Mouse (Mus musculus) CH12.LX (cell line): Measurements from ENCODE around the gene Tedc1. TPM values are rescaled to one million over a fixed set of nuclear protein-coding genes. Genes with fewer than 3 reads are reported as not detected.

Source experiments
- DNase-seq: peaks from one replicate; pipeline ENCODE4 v3.0.0-alpha.2; 2013; ENCODE audit errors: extremely low read depth
- H3K27ac ChIP-seq: 2 replicates; pipeline ENCODE4 v1.5.1; 2012; ENCODE audit warnings: low read depth, mild to moderate bottlenecking, control low read depth, moderate library complexity; ENCODE audit not compliant: insufficient read depth
- H3K27me3 ChIP-seq: replicated peaks from 2 replicates; pipeline ENCODE3; 2012; ENCODE audit warnings: inconsistent platforms
- H3K36me3 ChIP-seq, 2 experiments: replicated peaks in 1 of 2; 2 replicates each; pipeline versions ENCODE3 to v1.6.1; 2012; ENCODE audit warnings: inconsistent platforms in 1 of 2, low read length in 1 of 2, mild to moderate bottlenecking in 1 of 2, mixed read lengths in 1 of 2, moderate library complexity in 1 of 2; ENCODE audit not compliant: control insufficient read depth in 1 of 2, insufficient read depth in 1 of 2
- H3K4me1 ChIP-seq, 2 experiments: 2 replicates each; pipeline ENCODE4 v1.6.1; 2012; ENCODE audit warnings: inconsistent platforms in 1 of 2, moderate library complexity in 1 of 2; ENCODE audit not compliant: insufficient read depth in 2 of 2, control insufficient read depth in 1 of 2
- H3K4me2 ChIP-seq: 2 replicates; pipeline ENCODE4 v1.6.1; 2012; ENCODE audit warnings: low read depth, mild to moderate bottlenecking, control low read depth; ENCODE audit not compliant: poor library complexity, insufficient read depth, severe bottlenecking
- H3K4me3 ChIP-seq, 3 experiments: fragments of 150-350 bp in 1 of 3; sonication (generic) in 1 of 3; replicated peaks in 1 of 3; 2 replicates each; pipeline versions ENCODE3 to v1.5.1; 2011 to 2012; ENCODE audit warnings: low read depth in 2 of 3, low read length in 2 of 3, mild to moderate bottlenecking in 2 of 3, moderate library complexity in 2 of 3, control low read depth in 1 of 3, improper control_type of control experiment in 1 of 3, inconsistent platforms in 1 of 3, mixed read lengths in 1 of 3; ENCODE audit not compliant: poor library complexity in 1 of 3
- H3K79me2 ChIP-seq: replicated peaks from 2 replicates; pipeline ENCODE4 v1.6.1; 2012; ENCODE audit warnings: mild to moderate bottlenecking, moderate library complexity; ENCODE audit not compliant: control insufficient read depth, poor library complexity, insufficient read depth, severe bottlenecking; ENCODE audit errors: extremely low read depth
- H3K9ac ChIP-seq: 2 replicates; pipeline ENCODE4 v1.6.1; 2012; ENCODE audit warnings: low read depth, mild to moderate bottlenecking, control low read depth, moderate library complexity; ENCODE audit not compliant: insufficient read depth
- H3K9me3 ChIP-seq: replicated peaks from 2 replicates; pipeline ENCODE3; 2012; ENCODE audit warnings: low read length, inconsistent platforms, mixed read lengths
- BHLHE40 ChIP-seq: IDR thresholded peaks from 2 replicates; pipeline ENCODE4 v1.6.1; 2011; ENCODE audit warnings: mild to moderate bottlenecking, low read depth, low read length, improper control_type of control experiment
- CHD1 ChIP-seq: IDR thresholded peaks from 2 replicates; pipeline ENCODE4 v1.6.1; 2012; ENCODE audit warnings: low read depth, low read length, improper control_type of control experiment, inconsistent platforms
- CHD2 ChIP-seq: IDR thresholded peaks from 2 replicates; pipeline ENCODE4 v1.6.1; 2011; ENCODE audit warnings: low read length, improper control_type of control experiment
- CTCF ChIP-seq, 2 experiments: IDR thresholded peaks in 1 of 2; conservative IDR thresholded peaks in 1 of 2; 2 replicates each; pipeline ENCODE4 v1.5.1; 2011 to 2012; ENCODE audit warnings: low read depth in 2 of 2, low read length in 2 of 2, improper control_type of control experiment in 1 of 2, inconsistent platforms in 1 of 2, mild to moderate bottlenecking in 1 of 2, moderate library complexity in 1 of 2
- E2F4 ChIP-seq: IDR thresholded peaks from 2 replicates; pipeline ENCODE4 v1.6.1; 2011; ENCODE audit warnings: low read depth, low read length, improper control_type of control experiment; ENCODE audit not compliant: insufficient replicate concordance
- ELF1 ChIP-seq: IDR thresholded peaks from 2 replicates; pipeline ENCODE4 v1.6.1; 2014; ENCODE audit warnings: low read depth, mild to moderate bottlenecking, inconsistent platforms, low read length, improper control_type of control experiment
- EP300 ChIP-seq: IDR thresholded peaks from 2 replicates; pipeline ENCODE4 v1.6.1; 2011; ENCODE audit warnings: low read length, improper control_type of control experiment
- ETS1 ChIP-seq: conservative IDR thresholded peaks from 2 replicates; pipeline ENCODE4 v1.6.1; 2012; ENCODE audit warnings: low read depth, mild to moderate bottlenecking, inconsistent platforms, low read length, improper control_type of control experiment, moderate library complexity
- IRF4 ChIP-seq: IDR thresholded peaks from 2 replicates; pipeline ENCODE4 v1.6.1; 2014; ENCODE audit warnings: low read depth, mild to moderate bottlenecking, inconsistent platforms, low read length, improper control_type of control experiment
- JUN ChIP-seq: IDR thresholded peaks from 2 replicates; pipeline ENCODE4 v1.6.1; 2011; ENCODE audit warnings: low read depth, mild to moderate bottlenecking, low read length, improper control_type of control experiment, moderate library complexity; ENCODE audit not compliant: insufficient read depth
- JUND ChIP-seq: conservative IDR thresholded peaks from 2 replicates; pipeline ENCODE4 v1.6.1; 2011; ENCODE audit warnings: low read depth, low read length, improper control_type of control experiment
- KAT2A ChIP-seq: IDR thresholded peaks from 2 replicates; pipeline ENCODE4 v1.6.1; 2012; ENCODE audit warnings: low read length, improper control_type of control experiment, inconsistent platforms; ENCODE audit not compliant: insufficient replicate concordance
- MAFK ChIP-seq: IDR thresholded peaks from 2 replicates; pipeline ENCODE4 v1.6.1; 2011; ENCODE audit warnings: low read length, improper control_type of control experiment; ENCODE audit not compliant: insufficient replicate concordance
- MAX ChIP-seq: IDR thresholded peaks from 2 replicates; pipeline ENCODE4 v1.6.1; 2011; ENCODE audit warnings: low read length, improper control_type of control experiment
- MAZ ChIP-seq: IDR thresholded peaks from 2 replicates; pipeline ENCODE4 v1.6.1; 2012; ENCODE audit warnings: low read depth, mild to moderate bottlenecking, inconsistent platforms, low read length, improper control_type of control experiment, moderate library complexity
- MXI1 ChIP-seq: IDR thresholded peaks from 2 replicates; pipeline ENCODE4 v1.6.1; 2011; ENCODE audit warnings: mild to moderate bottlenecking, low read depth, low read length, improper control_type of control experiment
- NELFE ChIP-seq: IDR thresholded peaks from 2 replicates; pipeline ENCODE4 v1.6.1; 2011; ENCODE audit warnings: low read depth, low read length, improper control_type of control experiment
- NRF1 ChIP-seq: IDR thresholded peaks from 2 replicates; pipeline ENCODE4 v1.6.1; 2014; ENCODE audit warnings: low read depth, mild to moderate bottlenecking, inconsistent platforms, low read length, improper control_type of control experiment, moderate library complexity
- PAX5 ChIP-seq: IDR thresholded peaks from 2 replicates; pipeline ENCODE4 v1.6.1; 2012; ENCODE audit warnings: low read length, inconsistent platforms, mixed read lengths
- POLR2A ChIP-seq: IDR thresholded peaks from 2 replicates; pipeline ENCODE4 v1.6.1; 2011; ENCODE audit warnings: low read depth, mild to moderate bottlenecking, improper control_type of control experiment, low read length
- POLR2AphosphoS2 ChIP-seq: IDR thresholded peaks from 2 replicates; pipeline ENCODE4 v1.6.1; 2011; ENCODE audit warnings: low read depth, low read length, improper control_type of control experiment
- RAD21 ChIP-seq: IDR thresholded peaks from 2 replicates; pipeline ENCODE4 v1.6.1; 2011; ENCODE audit warnings: low read depth, mild to moderate bottlenecking, low read length, improper control_type of control experiment, moderate library complexity
- RCOR1 ChIP-seq: conservative IDR thresholded peaks from 2 replicates; pipeline ENCODE4 v1.6.1; 2012; ENCODE audit warnings: low read depth, mild to moderate bottlenecking, inconsistent platforms, low read length, improper control_type of control experiment
- SIN3A ChIP-seq: IDR thresholded peaks from 2 replicates; pipeline ENCODE4 v1.6.1; 2012; ENCODE audit warnings: low read length, improper control_type of control experiment, inconsistent platforms
- SMC3 ChIP-seq: IDR thresholded peaks from 2 replicates; pipeline ENCODE4 v1.6.1; 2011; ENCODE audit warnings: low read depth, low read length, improper control_type of control experiment
- TBP ChIP-seq: conservative IDR thresholded peaks from 2 replicates; pipeline ENCODE4 v1.6.1; 2011; ENCODE audit warnings: low read depth, low read length, improper control_type of control experiment
- TCF12 ChIP-seq: IDR thresholded peaks from 2 replicates; pipeline ENCODE4 v1.6.1; 2014; ENCODE audit warnings: low read depth, mild to moderate bottlenecking, inconsistent platforms, low read length, improper control_type of control experiment
- USF2 ChIP-seq: conservative IDR thresholded peaks from 2 replicates; pipeline ENCODE4 v1.6.1; 2011; ENCODE audit warnings: low read depth, low read length, improper control_type of control experiment
- ZKSCAN1 ChIP-seq: IDR thresholded peaks from 2 replicates; pipeline ENCODE4 v1.6.1; 2012; ENCODE audit warnings: low read depth, inconsistent platforms, low read length, improper control_type of control experiment, borderline replicate concordance
- ZMIZ1 ChIP-seq: IDR thresholded peaks from 2 replicates; pipeline ENCODE4 v1.6.1; 2012; ENCODE audit warnings: low read depth, mild to moderate bottlenecking, inconsistent platforms, low read length, improper control_type of control experiment
- dilution Hi-C: fragments of 300-500 bp; cut with MboI; formaldehyde crosslinking; loops from 2 replicates; pipeline ENCODE4 v1.14.3; 2020; ENCODE audit warnings: low sequenced_read_pairs; ENCODE audit not compliant: extremely low pct_unique_long_range_greater_than_20kb, extremely low pct_ligation_motif_present
- in situ Hi-C: fragments of 300-500 bp; cut with MboI; formaldehyde crosslinking; loops from 3 replicates; pipeline ENCODE4 v1.14.3; 2019; ENCODE audit warnings: low sequenced_read_pairs, low pct_ligation_motif_present, low pct_unique_long_range_greater_than_20kb, mixed read lengths
- polyA plus RNA-seq: library from polyadenylated mRNA; unstranded; fragments of >175 nt; gene quantifications from 2 replicates; pipeline ENCODE4 v1.2.1, GENCODE M21; 2012; ENCODE audit warnings: low read depth; ENCODE audit not compliant: insufficient read length
- total RNA-seq, 2 experiments: library from RNA; depleted of rRNA; stranded (reverse); fragments of 300-350 nt in 1 of 2; fragments of >200 nt in 1 of 2; gene quantifications; 2 replicates each; pipeline ENCODE4 v1.2.3; 2012 to 2014

Tedc1 gene
- total and polyA plus RNA-seq, 3 experiments: 6.4 to 14.0 (median 9.0) TPM

- Histone ChIP-seq H3K4me2 (no peak overlapping the region), H3K4me3 (no peak overlapping the region)
- in situ Hi-C loops: no loop called here
- TF ChIP-seq ZKSCAN1 (no peak), IRF4 (no peak), CTCF (conservative IDR thresholded peaks at IDR 0.05 in 1 of 2, IDR thresholded peaks at IDR 0.05 in 1 of 2; ENCODE audit: low read depth in 2 of 2, low read length in 2 of 2) (no peak), JUN (no peak), ZMIZ1 (no peak), EP300 (no peak), JUND (no peak), MXI1 (no peak), USF2 (no peak), MAZ (no peak), ETS1 (no peak), POLR2AphosphoS2 (no peak), E2F4 (no peak), POLR2A (no peak), RAD21 (no peak), CHD2 (no peak), TCF12 (no peak), ELF1 (no peak), RCOR1 (no peak), MAX (no peak)
- TF ChIP-seq, all 38 proteins: peak for 0
- H3K9ac ChIP-seq: no peak overlapping the region
- H3K79me2 ChIP-seq: no peaks in the 10 kb centered on the region
- DNase-seq: no peak
- peaks cover 66 to 91% of the 10 kb centered on the region in 2 experiments for H3K36me3 ChIP-seq
- no peaks in the 10 kb centered on the region for H3K27me3 ChIP-seq
- peaks cover 23% of the 10 kb centered on the region for H3K9me3 ChIP-seq
- H3K27ac ChIP-seq: no peak overlapping the region
- dilution Hi-C loops: no loop called here
- H3K4me1 ChIP-seq: peaks cover 0 to 7% of the 10 kb centered on the region in 2 experiments; a peak in 1 of 4 replicates
These were observed 19.7 kb upstream of the Tedc1 start for GRCm38 (mm10) chr12:113136492-113137020.

DNA sequence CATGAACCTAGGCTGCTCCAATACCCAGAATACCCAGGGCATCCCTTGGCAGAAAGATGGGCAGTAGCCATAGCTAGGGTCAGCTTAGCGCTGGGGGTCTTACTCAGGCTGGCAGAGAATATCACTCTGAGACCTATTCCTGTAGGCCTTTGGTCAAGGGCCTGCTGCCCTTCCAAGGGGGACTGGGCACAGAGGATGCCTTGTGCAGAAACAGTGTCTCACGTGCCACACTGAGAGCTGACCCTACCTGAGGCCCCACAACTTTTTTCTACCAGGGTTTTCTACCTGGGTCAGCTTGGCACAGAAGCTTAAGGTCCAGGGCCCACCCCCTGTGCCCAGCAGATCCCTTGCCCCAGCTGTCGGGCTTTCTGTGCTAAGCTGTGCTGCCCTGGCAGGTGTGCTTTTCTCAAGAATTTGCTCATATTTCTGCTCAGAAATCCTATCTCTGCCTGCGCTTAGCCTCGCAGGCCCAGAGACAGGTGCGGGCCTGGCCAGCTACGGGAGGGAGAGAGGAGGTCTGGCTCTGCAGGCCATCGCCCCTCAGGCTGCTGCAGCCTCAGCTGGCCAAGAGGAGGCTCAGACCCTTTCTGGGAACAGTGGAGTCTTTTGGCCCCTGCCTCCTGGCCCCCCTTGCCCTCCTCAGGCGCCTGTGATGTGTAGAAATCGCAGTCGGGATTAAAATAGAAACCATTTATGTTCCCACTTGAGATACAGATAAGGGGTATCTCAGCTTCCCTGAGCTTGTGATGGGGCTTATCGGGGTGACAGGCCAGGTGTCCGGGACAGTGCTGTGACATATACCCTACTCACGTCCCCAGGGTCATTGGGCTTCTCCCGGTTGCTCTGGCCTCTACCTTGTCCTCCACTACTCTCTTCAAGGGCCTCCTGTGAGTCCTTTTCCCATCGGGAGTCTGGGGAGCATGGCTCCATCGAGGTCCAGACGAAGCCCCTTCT lies 18.7 kb upstream of the Tedc1 start:
- no peaks in the 10 kb centered on the region for H3K79me2 ChIP-seq
- dilution Hi-C loops: no loop called here

More for the DNA sequence above, 18.7 kb upstream of the Tedc1 start:
- DNase-seq: no peak
- no peak overlapping the region for H3K27ac ChIP-seq
- no peak for TF ChIP-seq CHD1
- no peak for TF ChIP-seq ZKSCAN1
- TF ChIP-seq USF2: no peak
- TF ChIP-seq ELF1: no peak
- TF ChIP-seq MAFK: no peak
- no peak for TF ChIP-seq MAX
- TF ChIP-seq BHLHE40: no peak
- TF ChIP-seq RAD21: no peak
- no peak for TF ChIP-seq PAX5
- TF ChIP-seq EP300: no peak
- TF ChIP-seq POLR2A: no peak
- no peak for TF ChIP-seq KAT2A
- no peak for TF ChIP-seq POLR2AphosphoS2
- no peak for TF ChIP-seq TBP
- no peak for TF ChIP-seq CHD2
- no peak for TF ChIP-seq ZMIZ1
- no peak for TF ChIP-seq SMC3
- TF ChIP-seq NELFE: no peak
- TF ChIP-seq SIN3A: no peak
- no peak for TF ChIP-seq NRF1
- TF ChIP-seq, all 38 proteins: peak for 0
- Histone ChIP-seq H3K36me3 (peaks cover 56 to 82% of the 10 kb centered on the region in 2 experiments), H3K4me3 (no peak overlapping the region), H3K27me3 (no peaks in the 10 kb centered on the region), H3K9me3 (peaks cover 23% of the 10 kb centered on the region), H3K4me1 (peaks cover 0 to 7% of the 10 kb centered on the region in 2 experiments; a peak in 1 of 4 replicates), H3K4me2 (no peak overlapping the region), H3K9ac (no peak overlapping the region)
- in situ Hi-C loops: no loop called here
